Mouse (Mus musculus): ENCODE measurements around the gene Cnot6l. TPM values are rescaled to one million over a fixed set of nuclear protein-coding genes. Genes with fewer than 3 reads are reported as not detected.

The Cnot6l gene
- polyA plus RNA-seq, 1 experiment from 2014 or later, result 20.4 TPM

- H3K4me1 ChIP-seq, result peaks cover 16% of the 10 kb centered on the region
- WGBS, result under 1% methylated on average over 48 of the region's 50 CpGs
- H3K36me3 ChIP-seq, result no peaks in the 10 kb centered on the region
- H3K9me3 ChIP-seq, result no peaks in the 10 kb centered on the region
- H3K27me3 ChIP-seq, result no peaks in the 10 kb centered on the region
- peak; percentile 0; the same call in 1 of the 2 replicates for ATAC-seq (ENCODE audit: insufficient number of reproducible peaks, insufficient read depth, low FRiP score, low TSS enrichment, low read depth)
- peak overlapping the region; percentile 97 for H3K27ac ChIP-seq
- H3K4me2 ChIP-seq, result peak overlapping the region; percentile 67
- H3K4me3 ChIP-seq, result peak overlapping the region; percentile 98
- peak overlapping the region; percentile 99 for H3K9ac ChIP-seq
These were observed 3.3 kb downstream of the Cnot6l start for GRCm38 (mm10) chr5:96160467-96161262.

- no peaks in the 10 kb centered on the region for H3K27me3 ChIP-seq
- H3K4me2 ChIP-seq, result no peak overlapping the region
- 83% methylated on average over 2 of the region's 2 CpGs for WGBS
- H3K9ac ChIP-seq, result no peak overlapping the region
- no peak for ATAC-seq (ENCODE audit: insufficient number of reproducible peaks, insufficient read depth, low FRiP score, low TSS enrichment, low read depth)
- no peaks in the 10 kb centered on the region for H3K9me3 ChIP-seq
- no peak overlapping the region for H3K4me3 ChIP-seq
- no peaks in the 10 kb centered on the region for H3K4me1 ChIP-seq
- H3K36me3 ChIP-seq, result no peaks in the 10 kb centered on the region
- no peak overlapping the region for H3K27ac ChIP-seq
These were observed 21.6 kb downstream of the Cnot6l start for GRCm38 (mm10) chr5:96142351-96142750.

GRCm38 (mm10) chr5:96130683-96131082 lies 33.3 kb downstream of the Cnot6l start:
- H3K4me1 ChIP-seq, result no peaks in the 10 kb centered on the region
- H3K27me3 ChIP-seq, result no peaks in the 10 kb centered on the region
- no peak overlapping the region for H3K9ac ChIP-seq
- no peak for ATAC-seq (ENCODE audit: insufficient number of reproducible peaks, insufficient read depth, low FRiP score, low TSS enrichment, low read depth)
- H3K36me3 ChIP-seq, result peaks cover 16% of the 10 kb centered on the region
- H3K4me2 ChIP-seq, result no peak overlapping the region
- no peaks in the 10 kb centered on the region for H3K9me3 ChIP-seq
- WGBS, result 93% methylated on average over 2 of the region's 2 CpGs
- no peak overlapping the region for H3K27ac ChIP-seq
- H3K4me3 ChIP-seq, result no peak overlapping the region

DNA sequence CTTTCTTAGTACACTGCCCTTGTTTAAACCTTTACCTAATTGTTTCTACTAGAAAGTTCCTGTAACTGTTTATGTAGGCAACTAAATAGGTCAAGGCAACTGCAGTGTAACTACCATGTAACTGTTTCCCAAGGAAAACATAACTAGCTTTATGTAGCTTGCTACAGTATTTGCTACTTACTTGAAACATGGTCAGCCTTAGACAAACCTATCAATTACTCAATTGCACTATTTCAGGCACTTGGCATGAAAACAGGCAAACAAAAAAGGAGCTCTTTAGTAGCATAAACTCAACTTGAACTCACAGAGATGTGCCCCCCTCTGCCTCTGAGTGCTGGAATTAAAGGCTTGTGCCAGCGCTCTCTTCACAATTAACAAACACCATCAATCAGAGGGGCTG lies 37.1 kb downstream of the Cnot6l start:
- H3K9ac ChIP-seq, result no peak overlapping the region
- H3K4me1 ChIP-seq, result no peaks in the 10 kb centered on the region
- no peaks in the 10 kb centered on the region for H3K27me3 ChIP-seq
- H3K27ac ChIP-seq, result no peak overlapping the region
- H3K4me3 ChIP-seq, result no peak overlapping the region
- H3K36me3 ChIP-seq, result peaks cover 15% of the 10 kb centered on the region
- ATAC-seq (ENCODE audit: insufficient number of reproducible peaks, insufficient read depth, low FRiP score, low TSS enrichment, low read depth), result no peak
- H3K9me3 ChIP-seq, result no peaks in the 10 kb centered on the region
- WGBS, result 93% methylated on average over 1 of the region's 1 CpGs
- no peak overlapping the region for H3K4me2 ChIP-seq

DNA sequence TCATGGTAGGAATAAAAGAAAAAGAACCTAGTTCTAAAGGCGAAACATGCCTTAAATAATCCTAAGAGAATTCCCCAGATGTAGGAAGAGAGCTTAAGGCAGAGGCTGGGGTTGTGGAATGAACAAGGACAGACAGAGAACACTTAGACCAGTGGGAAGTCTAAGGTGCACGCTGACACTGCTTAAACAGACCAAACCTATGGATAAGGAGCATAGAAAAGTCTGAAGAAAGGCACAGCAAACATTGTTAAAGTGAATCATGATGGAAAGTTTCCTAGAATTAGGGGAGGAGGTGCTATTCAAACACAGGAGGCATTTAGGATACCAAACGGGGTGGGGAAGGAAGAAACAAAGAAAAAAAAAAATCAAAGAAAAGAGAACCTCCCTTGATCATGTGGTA lies 49.0 kb downstream of the Cnot6l start:
- WGBS, result 81% methylated on average over 3 of the region's 3 CpGs
- H3K4me1 ChIP-seq, result no peaks in the 10 kb centered on the region
- H3K27ac ChIP-seq, result no peak overlapping the region
- H3K9me3 ChIP-seq, result no peaks in the 10 kb centered on the region
- H3K27me3 ChIP-seq, result no peaks in the 10 kb centered on the region
- H3K36me3 ChIP-seq, result peaks cover 7% of the 10 kb centered on the region
- H3K4me2 ChIP-seq, result no peak overlapping the region
- H3K4me3 ChIP-seq, result no peak overlapping the region
- no peak for ATAC-seq (ENCODE audit: insufficient number of reproducible peaks, insufficient read depth, low FRiP score, low TSS enrichment, low read depth)
- no peak overlapping the region for H3K9ac ChIP-seq

GRCm38 (mm10) chr5:96104644-96105043 lies 59.3 kb downstream of the Cnot6l start:
- Histone ChIP-seq H3K4me1 (no peaks in the 10 kb centered on the region), H3K9ac (no peak overlapping the region), H3K27ac (no peak overlapping the region), H3K9me3 (no peaks in the 10 kb centered on the region), H3K4me3 (no peak overlapping the region), H3K36me3 (peaks cover 29% of the 10 kb centered on the region), H3K4me2 (no peak overlapping the region), H3K27me3 (no peaks in the 10 kb centered on the region)
- 84% methylated on average over 1 of the region's 1 CpGs for WGBS
- no peak for ATAC-seq (ENCODE audit: insufficient number of reproducible peaks, insufficient read depth, low FRiP score, low TSS enrichment, low read depth)

DNA sequence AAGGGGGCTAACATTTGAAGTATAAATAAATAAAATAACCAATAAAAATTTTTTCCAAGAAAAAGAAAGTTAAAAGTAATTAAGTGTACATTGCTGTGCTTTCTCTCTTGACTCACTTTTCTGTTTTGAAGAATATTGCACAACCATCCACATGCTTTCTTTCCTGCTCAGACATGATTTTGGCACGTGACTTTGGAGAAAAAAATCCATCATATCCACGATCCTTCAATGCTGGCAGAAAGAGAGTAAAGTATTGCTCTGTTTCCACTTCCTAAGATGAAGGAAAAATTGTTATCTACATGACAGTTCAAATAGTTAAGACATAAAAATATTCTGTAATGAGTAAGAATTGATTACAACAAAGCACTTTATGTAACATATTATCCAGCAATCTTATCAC lies 72.5 kb downstream of the Cnot6l start:
- H3K4me2 ChIP-seq, result no peak overlapping the region
- no peak overlapping the region for H3K9ac ChIP-seq
- no peak for ATAC-seq (ENCODE audit: insufficient number of reproducible peaks, insufficient read depth, low FRiP score, low TSS enrichment, low read depth)
- WGBS, result 87% methylated on average over 2 of the region's 2 CpGs
- H3K4me1 ChIP-seq, result no peaks in the 10 kb centered on the region
- no peaks in the 10 kb centered on the region for H3K9me3 ChIP-seq
- peaks cover 10% of the 10 kb centered on the region for H3K36me3 ChIP-seq
- no peaks in the 10 kb centered on the region for H3K27me3 ChIP-seq
- H3K27ac ChIP-seq, result no peak overlapping the region
- H3K4me3 ChIP-seq, result no peak overlapping the region

GRCm38 (mm10) chr5:96085324-96085723 lies 78.6 kb downstream of the Cnot6l start:
- Histone ChIP-seq H3K9me3 (no peaks in the 10 kb centered on the region), H3K9ac (no peak overlapping the region), H3K27me3 (no peaks in the 10 kb centered on the region), H3K27ac (no peak overlapping the region), H3K4me2 (no peak overlapping the region), H3K4me3 (no peak overlapping the region), H3K4me1 (no peaks in the 10 kb centered on the region), H3K36me3 (peaks cover 13% of the 10 kb centered on the region)
- ATAC-seq (ENCODE audit: insufficient number of reproducible peaks, insufficient read depth, low FRiP score, low TSS enrichment, low read depth), result no peak

DNA sequence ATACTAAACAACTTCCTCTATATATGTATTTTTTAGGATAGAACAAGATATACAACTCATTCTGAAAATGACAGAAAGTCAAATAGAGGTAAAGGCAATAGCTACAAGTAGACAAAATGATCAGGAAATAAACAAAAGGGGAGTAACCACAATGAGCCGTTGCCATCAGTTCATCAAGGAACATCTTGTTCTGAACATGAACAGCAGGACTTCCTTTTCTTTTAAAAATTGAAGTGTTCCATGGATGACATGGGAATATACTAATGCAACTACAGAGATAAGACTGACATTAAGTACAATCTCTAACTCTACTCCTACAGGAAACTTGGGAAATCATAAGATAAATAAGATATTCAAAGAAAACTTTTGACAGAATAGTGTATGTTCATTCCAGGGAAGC lies 84.9 kb downstream of the Cnot6l start:
- Histone ChIP-seq H3K4me1 (no peaks in the 10 kb centered on the region), H3K4me2 (no peak overlapping the region), H3K9me3 (no peaks in the 10 kb centered on the region), H3K27me3 (no peaks in the 10 kb centered on the region), H3K27ac (no peak overlapping the region), H3K36me3 (peaks cover 25% of the 10 kb centered on the region), H3K4me3 (no peak overlapping the region), H3K9ac (no peak overlapping the region)
- ATAC-seq (ENCODE audit: insufficient number of reproducible peaks, insufficient read depth, low FRiP score, low TSS enrichment, low read depth), result no peak
- 83% methylated on average over 1 of the region's 1 CpGs for WGBS

DNA sequence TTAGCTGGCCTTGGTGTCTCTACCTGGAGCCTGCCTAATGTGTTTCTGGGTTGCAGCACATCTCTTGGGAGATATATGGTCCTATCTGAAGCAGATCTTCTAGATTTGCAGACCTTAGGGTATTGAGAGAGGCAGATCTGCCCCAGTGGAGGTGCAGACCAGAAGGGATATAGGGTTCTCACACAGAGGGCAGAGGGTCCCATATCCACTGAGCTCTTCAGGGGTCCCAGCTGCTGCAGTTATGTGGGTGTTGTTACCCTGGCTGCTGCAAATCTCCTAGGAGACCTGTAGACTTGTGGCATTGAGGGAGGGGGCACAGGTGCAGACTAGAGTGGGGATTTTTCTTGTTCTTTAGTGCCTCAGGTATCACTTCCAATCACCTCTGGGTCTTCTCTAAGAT lies 98.4 kb downstream of the Cnot6l start:
- Histone ChIP-seq H3K27ac (no peak overlapping the region), H3K36me3 (no peaks in the 10 kb centered on the region), H3K4me2 (no peak overlapping the region), H3K4me3 (no peak overlapping the region), H3K27me3 (no peaks in the 10 kb centered on the region), H3K9ac (no peak overlapping the region), H3K4me1 (no peaks in the 10 kb centered on the region), H3K9me3 (no peaks in the 10 kb centered on the region)
- no peak for ATAC-seq (ENCODE audit: insufficient number of reproducible peaks, insufficient read depth, low FRiP score, low TSS enrichment, low read depth)

DNA sequence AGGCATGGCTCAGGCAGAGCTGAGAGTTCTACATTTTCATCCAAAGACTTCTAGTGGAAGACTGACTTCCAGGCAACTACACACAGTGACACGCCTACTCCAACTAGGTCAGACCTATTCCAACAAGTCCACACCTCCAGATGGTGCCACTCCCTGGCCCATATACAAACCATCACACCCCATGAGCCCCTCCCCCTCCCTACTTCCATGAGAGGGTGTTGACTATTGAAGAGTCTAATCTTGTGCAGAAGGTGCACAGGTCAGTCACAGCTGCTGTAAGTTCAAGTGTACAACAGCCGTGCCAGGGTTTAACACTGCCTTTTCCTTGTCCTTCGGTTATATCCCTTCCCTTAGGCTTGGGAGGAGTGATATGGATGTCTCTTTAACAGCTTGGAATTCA lies 121.5 kb downstream of the Cnot6l start:
- H3K36me3 ChIP-seq, result no peaks in the 10 kb centered on the region
- H3K4me2 ChIP-seq, result no peak overlapping the region
- no peak overlapping the region for H3K27ac ChIP-seq
- 0 out of 2 replicates have a peak, but pooled peaks cover 5% of the 10 kb centered on the region for H3K4me1 ChIP-seq
- H3K9me3 ChIP-seq, result no peaks in the 10 kb centered on the region
- no peak for ATAC-seq (ENCODE audit: insufficient number of reproducible peaks, insufficient read depth, low FRiP score, low TSS enrichment, low read depth)
- no peak overlapping the region for H3K4me3 ChIP-seq
- WGBS, result 84% methylated on average over 3 of the region's 3 CpGs
- H3K9ac ChIP-seq, result no peak overlapping the region
- H3K27me3 ChIP-seq, result no peaks in the 10 kb centered on the region

DNA sequence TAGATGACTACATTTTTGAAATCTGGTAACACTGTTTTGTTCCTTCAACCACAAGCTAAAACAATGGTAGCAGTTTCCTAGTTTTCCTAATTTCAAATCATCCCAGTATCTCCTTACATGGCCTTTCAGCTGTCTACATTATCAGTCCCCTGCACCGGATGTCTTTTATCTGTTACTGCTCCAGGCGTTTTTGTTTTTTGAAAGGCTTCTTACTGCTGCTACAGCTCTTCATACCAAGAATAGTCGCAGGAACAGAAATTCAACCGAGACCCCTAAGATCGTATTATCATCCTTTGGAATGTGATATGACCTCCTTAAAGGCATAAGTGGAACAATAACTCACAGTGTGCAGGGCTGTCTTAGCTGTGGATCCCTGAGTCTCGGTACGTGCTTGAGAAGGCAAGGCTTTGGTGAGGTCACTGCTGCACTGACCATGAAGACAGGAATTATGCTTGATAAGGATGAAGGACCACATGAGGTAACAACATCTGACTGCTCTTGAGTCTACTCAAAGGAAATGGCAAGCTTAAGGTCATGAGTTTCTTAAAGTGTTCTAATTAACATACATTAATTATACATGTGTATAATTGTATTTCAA lies 122.4 kb downstream of the Cnot6l start:
- Histone ChIP-seq H3K36me3 (no peaks in the 10 kb centered on the region), H3K9ac (no peak overlapping the region), H3K4me3 (no peak overlapping the region), H3K9me3 (no peaks in the 10 kb centered on the region), H3K4me2 (no peak overlapping the region), H3K27me3 (no peaks in the 10 kb centered on the region), H3K27ac (no peak overlapping the region), H3K4me1 (peaks cover 9% of the 10 kb centered on the region; the same call in 1 of the 2 replicates)
- no peak for ATAC-seq (ENCODE audit: insufficient number of reproducible peaks, insufficient read depth, low FRiP score, low TSS enrichment, low read depth)
- WGBS, result 41% methylated on average over 7 of the region's 7 CpGs
